Mouse (Mus musculus): ENCODE measurements around the gene Gjd3. TPM values are rescaled to one million over a fixed set of nuclear protein-coding genes. Genes with fewer than 3 reads are reported as not detected.

Gjd3 gene
- polyA plus RNA-seq, 1 experiment: 0.55 TPM

DNA sequence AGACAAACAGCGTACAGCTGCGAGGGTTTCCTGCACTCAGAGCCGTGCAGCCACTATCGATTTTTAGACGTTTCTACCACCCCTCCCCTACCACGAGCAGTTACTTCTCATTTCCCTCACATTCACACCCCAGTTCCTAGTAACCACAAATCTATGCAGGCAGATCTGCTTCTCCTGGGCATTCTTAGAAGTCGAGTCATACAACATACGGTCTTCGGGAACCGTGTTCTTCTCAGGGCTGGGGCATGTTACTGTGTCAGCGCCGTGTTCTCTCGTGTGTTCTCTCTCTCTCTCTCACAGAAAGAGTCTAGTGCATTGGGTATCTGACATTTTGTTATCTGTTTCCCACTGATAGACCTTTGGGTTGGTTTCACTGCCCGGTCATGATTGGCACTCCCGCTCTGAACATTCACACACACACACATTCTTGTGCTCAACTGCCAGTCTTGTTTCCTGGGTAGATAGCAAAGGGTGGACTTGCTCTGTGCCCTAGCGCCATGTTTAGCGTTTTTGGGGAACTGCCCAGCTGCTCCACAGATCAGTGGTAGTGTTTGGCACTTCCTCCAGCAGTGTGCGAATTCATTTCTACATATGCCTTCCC is 34.7 kb downstream of the Gjd3 start:
- no peak for DNase-seq (ENCODE audit: low read depth)

DNA sequence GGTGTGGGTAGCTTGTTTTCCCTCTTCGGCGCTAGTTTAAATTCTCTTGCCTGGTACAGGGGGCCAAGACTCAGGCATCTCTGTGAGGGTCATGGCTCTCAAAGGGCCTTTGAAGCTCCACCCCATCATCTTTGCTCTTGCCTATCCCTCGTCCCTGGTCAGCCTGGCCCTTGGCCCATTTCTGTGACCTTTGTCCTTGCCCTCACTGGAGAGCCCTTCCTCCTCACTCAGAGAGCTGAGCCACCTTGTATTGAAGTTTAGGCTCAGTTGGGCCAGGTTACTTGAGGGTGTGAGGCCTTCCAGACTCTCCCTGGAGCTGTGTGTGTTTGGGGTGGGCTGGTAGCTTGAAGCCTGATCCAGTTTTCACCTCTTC is 37.2 kb downstream of the Gjd3 start:
- no peak for DNase-seq (ENCODE audit: low read depth)

GRCm38 (mm10) chr11:98944897-98945604 is 37.8 kb downstream of the Gjd3 start:
- DNase-seq (ENCODE audit: low read depth): no peak

- DNase-seq (ENCODE audit: low read depth): no peak
Measured at GRCm38 (mm10) chr11:98943741-98944461, 38.9 kb downstream of the Gjd3 start.

- no peak for DNase-seq (ENCODE audit: low read depth)
Measured at GRCm38 (mm10) chr11:98942923-98943641, 39.7 kb downstream of the Gjd3 start.

GRCm38 (mm10) chr11:98942555-98942922 is 40.3 kb downstream of the Gjd3 start:
- DNase-seq (ENCODE audit: low read depth): no peak

GRCm38 (mm10) chr11:98941826-98942550 is 40.8 kb downstream of the Gjd3 start:
- DNase-seq (ENCODE audit: low read depth): no peak

DNA sequence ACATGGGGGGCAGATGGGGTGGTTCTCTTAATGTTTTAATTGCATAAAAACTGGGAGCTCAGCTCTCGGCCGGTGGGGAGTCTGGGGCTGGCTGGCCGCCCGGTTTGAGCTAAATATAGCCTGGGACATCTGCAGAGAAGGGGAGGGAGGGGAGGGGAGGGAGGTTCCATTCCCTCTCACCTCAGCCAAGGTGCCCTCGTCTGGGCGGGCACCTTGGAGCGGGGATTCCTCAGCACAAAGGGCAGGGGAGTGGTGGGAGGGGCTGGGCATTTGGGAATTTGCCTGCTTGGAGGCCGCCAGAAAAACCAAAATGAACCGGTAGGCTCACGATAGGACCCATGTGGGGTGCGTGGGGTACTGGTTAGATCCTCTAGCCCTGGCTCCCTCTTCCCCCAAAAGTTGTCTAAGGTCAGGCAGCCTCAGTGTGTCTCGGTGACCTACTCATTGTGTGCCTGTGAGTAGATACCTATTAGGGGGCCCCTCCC is 41.4 kb downstream of the Gjd3 start:
- no peak for DNase-seq (ENCODE audit: low read depth)

GRCm38 (mm10) chr11:98940776-98941175 is 42.0 kb downstream of the Gjd3 start:
- no peak for DNase-seq (ENCODE audit: low read depth)

DNA sequence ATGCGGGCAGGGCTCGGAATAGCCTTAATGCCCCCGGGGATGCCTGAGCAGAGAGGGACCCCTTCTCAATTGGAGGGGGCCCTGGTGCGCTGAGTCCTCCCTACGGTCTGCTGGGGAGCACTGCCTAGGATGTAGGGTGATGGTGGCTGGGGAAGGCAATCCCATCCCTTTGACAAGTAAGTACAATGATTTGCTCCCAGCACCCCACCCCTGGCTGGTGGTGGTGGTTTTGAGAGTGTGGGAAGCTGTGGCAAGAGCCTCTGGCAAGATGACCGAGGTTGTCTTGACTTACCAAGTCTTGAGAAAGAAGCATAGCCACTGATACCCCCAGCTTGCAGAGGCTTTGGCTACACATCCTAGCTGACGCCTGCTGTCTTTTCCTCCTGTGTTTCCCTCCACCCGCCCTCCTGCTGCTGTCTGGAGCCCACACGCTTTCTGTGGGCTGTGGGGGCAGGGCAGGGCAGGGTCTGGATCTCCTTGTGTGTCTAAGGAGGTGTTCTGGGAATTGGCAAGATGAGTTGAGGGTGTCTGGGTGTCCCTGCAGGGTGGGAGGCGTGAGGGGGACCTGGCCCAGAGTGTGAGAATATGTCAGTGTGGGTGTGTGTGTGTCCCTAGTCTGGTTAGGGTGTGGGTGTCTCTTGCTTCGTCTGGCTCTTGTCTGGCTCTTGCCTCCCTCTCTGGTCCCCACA is 42.7 kb downstream of the Gjd3 start:
- DNase-seq (ENCODE audit: low read depth): no peak

GRCm38 (mm10) chr11:98939084-98939952 is 43.5 kb downstream of the Gjd3 start:
- no peak for DNase-seq (ENCODE audit: low read depth)

GRCm38 (mm10) chr11:98938701-98939083 is 44.1 kb downstream of the Gjd3 start:
- DNase-seq (ENCODE audit: low read depth): no peak

GRCm38 (mm10) chr11:98937914-98938694 is 44.7 kb downstream of the Gjd3 start:
- DNase-seq (ENCODE audit: low read depth): no peak

DNA sequence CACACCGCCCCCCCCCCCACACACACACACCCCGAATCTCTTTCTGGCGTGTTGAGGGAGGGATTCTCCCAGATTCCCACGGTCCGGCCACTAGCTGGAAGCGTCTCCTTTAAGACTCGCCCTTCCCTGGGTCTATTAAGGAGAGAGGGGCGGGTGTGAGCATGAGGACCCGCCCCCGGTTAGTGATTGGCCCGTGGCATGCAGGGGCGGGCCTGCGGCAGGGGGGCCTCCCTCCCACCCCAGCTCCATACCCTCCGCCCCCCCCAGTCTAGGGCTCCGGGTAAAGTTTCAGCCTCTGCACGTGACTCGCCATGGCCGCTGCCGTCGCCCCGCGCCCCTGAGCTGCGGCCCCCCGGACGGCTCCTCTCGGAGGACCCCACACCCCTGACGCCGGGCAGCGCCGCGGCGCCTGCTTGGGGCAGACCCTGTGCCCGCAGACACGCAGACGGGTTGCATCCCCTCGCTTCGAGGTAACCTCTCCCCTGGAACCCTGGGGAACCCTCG is 45.4 kb downstream of the Gjd3 start:
- no peak for DNase-seq (ENCODE audit: low read depth)

GRCm38 (mm10) chr11:98936606-98937409 is 46.0 kb downstream of the Gjd3 start:
- no peak for DNase-seq (ENCODE audit: low read depth)

GRCm38 (mm10) chr11:98936170-98936569 is 46.6 kb downstream of the Gjd3 start:
- DNase-seq (ENCODE audit: low read depth): no peak

GRCm38 (mm10) chr11:98935123-98935522 is 47.7 kb downstream of the Gjd3 start:
- no peak for DNase-seq (ENCODE audit: low read depth)

DNA sequence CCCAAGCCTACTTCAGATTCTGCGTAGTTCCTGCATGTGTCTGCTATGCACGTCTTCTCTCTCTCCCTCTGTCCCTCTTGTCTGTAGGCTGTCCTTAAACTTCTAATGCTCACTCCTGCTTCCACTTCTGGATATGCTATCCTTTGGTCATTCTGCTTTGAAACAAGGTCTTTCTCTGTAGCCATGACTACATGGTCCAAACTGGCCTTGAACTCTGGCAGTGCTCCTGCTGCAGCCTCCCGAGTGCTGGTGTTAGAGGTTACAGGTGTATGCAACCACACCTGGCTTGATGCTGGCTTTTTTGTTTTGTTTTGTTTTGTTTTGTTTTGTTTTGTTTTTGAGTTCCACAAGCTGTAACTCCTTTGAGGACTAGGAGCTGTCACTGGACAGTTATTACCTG is 48.4 kb downstream of the Gjd3 start:
- DNase-seq (ENCODE audit: low read depth): no peak

Data from gonadal fat pad, adult 2 months (tissue).